Mouse (Mus musculus) cerebellum, adult 18-20 months (tissue): ENCODE data around the gene Smim1.

Source experiments
- DNase-seq, 2 experiments: peaks; one replicate each; pipeline ENCODE4 v3.0.0; 2021

Smim1 gene

DNA sequence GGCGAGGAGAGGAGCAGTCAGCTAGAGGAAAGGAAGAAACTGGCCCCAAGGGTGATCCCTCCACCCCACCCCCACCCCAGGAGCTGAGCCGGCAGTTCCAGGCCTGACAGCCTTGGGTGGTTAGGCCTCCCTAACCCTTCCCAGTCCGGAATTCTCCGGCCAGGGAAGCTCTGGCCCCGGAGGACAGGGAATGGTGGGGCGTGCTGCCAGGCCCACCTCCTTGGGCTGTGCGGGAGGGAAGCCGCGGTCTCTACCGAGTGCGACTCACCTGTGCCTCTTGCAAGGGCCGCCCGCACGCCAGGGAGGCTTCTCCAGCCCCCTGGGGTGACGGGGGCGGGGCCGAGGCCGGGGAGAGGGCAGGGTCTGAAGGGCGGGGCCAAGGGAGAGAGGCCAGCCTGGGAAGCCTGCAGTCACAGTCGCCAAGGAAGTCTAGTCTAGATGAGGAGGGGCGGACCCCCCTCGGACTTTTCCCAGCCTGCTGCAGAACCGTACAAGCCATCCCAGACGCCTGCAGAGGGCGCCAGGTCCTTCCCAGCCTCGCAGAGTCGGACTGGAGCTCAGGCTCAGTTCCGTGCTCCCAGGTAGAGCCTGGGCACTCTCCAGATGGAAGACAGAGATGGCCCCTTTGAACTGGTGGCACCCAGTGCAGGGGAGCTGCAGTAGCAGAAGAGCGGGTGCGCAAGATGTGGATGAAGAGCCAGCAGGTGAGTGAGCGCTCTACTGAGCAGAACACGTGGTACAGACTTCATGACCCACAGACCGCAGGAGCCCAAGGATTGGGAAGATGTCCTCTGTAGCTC is at the start of gene Smim1:
TSS of gene Smim1 (minus strand) at position 590 of the 800 bp plus-strand sequence.
- peak; percentile 64 to 65 for DNase-seq

DNA sequence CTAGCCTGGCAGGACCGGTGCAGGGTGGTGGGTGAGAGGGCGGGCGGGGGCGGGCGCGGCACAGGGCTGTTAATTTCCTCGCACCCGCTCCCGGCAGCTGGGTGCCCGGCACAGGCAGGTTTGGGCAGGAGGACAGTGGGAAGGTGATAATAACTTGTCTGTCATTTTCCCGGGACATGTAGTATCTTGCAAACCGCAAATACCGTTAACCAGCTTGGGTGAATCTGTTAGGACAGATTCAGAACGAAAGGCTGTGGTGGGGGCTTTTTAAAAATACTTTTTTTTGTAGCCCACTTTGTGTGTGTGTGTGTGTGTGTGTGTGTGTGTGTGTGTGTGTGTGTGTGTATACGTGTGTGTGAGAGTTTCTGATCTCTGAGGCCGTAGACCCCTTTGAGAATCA is 45.9 kb upstream of the Smim1 start:
- no peak for DNase-seq

DNA sequence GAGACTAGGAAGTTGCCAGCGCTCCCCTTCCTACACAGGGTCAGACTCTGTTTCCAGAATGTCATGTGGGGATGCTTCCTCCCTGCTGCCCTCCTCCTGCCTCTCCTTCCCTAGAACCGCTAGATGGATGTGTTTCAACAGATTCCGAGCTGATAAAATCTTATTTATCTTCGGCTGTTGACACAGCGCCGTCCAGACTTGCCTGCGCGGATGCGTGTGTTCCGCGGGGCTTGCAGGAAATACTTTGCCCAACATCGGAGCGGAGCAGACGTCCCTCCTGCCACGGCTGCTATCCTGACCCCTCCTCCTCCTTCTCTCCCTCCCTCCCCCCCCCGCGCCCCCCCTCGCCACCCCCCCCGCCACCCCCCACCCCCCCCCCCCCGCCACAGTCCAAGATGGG is 45.5 kb upstream of the Smim1 start:
- no peak for DNase-seq

DNA sequence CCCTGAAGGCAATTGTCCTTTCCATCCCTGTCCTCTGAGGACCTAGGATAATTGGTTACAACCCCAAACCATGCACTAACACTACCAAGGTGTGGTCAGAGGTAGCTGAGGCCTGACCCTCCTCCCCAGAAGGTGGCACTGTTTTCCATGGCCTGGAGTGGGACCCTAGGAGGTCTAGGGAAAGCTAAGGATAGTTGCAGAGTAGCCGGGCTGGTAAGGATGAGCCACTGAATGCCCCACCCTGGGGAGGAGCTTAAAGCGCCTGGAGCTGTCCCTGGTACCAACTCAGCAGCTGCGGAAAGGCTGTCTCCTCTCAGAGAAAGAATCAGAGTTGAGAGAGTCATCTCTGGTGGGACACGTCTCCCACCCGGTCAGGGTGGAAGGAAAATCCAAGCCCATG is 44.9 kb upstream of the Smim1 start:
- DNase-seq = peak; percentile 25 to 35

DNA sequence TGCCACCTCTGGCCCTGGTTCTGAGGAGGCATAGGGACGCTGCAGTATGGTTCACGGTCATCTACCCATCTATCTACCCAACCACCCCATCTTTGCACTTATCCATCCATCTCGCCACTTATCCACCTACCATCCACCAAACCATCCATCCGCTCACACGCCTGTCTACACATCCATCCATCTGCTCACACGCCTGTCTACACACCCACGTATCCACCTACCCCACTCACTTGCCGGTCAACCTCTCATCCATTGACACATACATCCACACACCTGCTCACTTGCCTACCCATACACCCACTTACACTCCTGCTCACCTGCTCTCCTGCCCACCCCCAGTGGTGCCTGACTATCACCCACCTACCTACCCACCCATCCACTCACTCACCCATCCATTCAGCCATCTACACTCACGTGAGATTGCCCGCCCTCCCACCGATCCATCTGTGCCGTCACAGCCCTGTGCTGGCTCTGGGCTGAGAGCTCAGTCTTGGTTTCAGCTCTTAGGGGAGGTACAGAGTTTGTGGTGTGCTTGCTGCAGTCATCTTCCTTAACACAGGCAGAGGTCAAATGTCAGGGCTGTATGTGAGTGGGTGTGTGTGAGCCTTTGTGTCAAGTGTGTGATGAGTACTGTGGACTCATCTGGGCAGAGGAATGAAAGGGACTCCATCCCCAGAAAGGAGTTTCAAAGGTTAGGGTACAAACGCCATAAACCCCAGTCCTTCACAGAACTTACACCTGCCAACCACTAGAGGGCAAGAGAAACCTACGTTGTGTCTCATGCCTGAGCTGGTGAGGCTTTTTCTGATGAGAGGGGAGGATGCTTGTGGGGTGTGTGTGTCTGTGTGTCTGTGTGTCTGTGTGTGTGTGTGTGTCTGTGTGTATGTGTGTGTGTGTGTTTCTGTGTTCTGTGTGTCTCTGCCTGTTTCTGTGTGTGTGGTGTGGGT is 39.1 kb upstream of the Smim1 start:
- peak; percentile 38 to 53 for DNase-seq

DNA sequence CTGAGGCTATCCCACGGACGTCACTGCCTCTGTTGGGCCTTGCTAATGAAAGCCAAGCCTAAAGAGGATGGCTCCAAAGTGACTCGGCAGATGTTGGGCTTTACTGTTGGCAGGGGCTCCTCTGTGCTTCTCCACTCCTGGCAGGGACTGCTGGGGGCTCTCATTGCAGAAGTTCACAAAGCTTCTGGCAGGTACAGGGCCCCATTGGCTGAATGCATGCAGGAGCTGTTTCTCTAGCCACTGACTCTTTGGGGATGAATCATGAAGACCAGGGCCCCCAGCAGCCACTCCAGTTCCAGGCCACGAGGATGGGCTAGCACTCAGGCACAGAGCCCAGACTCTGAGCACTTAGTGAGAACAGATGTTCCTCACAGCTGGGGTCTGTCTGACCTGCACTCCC is 31.7 kb upstream of the Smim1 start:
- DNase-seq = no peak

DNA sequence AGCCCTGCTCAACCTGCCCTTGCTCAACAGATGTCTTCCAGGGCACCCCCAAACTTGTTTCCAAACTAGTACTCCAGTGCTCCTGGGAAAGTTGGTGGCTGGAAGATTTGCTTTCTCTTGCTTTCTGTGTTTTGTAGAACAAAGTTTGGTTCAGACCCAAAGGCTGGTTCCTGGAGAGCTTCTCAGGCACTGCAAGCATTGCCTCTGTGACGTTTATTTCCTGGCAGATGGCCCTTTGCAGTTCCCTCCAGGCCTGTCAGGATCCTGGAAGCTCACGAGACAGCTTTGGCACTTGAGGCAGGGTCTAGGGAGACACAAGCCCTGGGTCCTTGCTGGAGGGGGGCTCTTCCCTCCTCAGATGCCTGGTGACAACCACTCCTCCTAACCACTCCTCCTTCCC is 30.6 kb upstream of the Smim1 start:
- DNase-seq = no peak

DNA sequence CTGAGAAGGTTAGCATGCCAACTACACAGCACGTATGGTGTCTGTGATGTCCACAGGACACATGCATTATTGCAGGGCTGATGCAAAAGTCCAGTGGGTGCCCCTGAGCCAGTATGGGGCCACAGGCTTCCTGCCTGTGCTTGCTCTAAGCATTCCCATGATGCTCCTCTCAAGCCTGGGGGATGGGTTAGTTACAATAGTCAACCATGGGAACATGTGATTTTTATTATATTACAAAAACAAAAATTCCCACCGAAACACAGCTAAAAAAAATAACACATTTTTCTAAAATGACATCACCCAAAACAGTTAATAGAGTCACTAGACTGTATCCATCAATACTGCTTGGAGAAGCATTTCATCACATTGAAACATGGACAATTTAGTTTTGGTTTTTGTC is 30.0 kb upstream of the Smim1 start:
- DNase-seq = no peak

DNA sequence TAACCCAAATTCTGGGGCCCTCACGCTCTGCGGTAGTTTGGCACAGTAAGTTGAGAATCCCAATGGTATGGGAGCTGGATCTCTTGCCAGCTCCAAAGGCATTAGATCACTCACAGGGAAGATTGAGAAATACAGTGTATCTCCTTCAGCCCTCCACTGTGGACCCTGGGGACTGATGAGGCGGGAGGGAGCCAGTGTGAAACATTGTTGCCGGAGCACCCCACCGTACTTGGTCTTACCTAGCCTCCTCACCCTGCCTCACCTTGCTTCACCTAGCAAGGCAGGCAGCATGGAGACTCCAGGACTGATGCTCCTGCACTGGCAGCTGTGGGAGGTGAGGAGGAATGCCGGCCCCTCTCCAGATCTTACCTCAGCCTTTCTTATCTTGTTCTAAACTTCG is 29.5 kb upstream of the Smim1 start:
- no peak for DNase-seq

DNA sequence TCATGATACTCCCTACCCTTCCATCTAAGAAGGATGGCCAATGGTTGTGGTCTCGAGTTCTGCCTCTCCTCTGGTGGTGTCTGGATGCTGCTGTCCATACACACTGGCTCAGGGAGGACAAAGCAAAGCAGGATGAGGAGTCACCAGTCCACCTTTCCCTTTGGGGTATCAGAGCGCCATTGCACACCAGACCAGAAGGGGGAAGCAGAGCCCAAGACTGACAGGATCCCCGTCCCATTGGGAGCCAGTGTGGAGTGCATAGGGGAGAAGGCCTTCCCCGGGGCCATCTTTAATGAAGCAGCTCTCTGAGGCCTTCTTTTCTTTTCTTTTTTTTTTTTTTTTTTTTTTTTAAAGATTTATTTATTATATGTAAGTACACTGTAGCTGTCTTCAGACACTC is 27.0 kb upstream of the Smim1 start:
- no peak for DNase-seq

DNA sequence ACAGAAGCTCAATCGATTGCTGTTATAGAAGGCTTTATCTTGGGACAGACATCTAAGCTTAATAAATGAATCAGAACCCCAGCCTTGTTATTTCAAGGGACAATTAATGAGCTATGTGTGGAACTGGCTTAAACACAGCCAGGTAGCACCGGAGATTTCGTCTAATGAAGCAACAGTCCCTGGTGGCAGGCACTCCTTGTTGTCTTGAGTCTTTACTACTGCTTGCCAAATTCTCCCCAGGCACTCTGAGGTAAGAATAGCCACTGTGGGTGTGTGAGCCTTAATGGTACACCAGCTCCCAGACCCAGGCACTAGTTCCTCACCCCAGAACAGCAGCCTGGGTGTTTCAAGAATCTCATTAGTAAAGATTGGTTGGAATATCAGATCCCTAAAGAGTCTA is 25.4 kb upstream of the Smim1 start:
- no peak for DNase-seq

DNA sequence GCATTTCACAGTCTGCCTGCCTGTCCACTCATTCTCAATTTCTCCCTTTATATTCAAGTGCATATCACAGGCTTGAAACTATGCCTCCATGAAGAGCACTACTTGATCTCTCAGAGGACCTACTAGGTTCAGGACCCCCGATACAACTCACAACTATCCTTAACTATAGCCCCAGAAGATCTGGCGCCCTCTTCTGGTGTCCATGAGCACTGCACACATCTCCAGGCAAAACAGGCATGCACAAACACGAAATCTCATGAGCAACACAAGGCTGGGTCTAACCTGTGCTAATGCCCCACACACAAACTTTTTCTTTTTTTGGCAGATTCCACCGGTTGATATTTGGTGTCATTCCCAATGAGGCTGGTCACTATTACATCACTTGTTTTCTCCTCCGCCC is 19.8 kb upstream of the Smim1 start:
- no peak for DNase-seq

DNA sequence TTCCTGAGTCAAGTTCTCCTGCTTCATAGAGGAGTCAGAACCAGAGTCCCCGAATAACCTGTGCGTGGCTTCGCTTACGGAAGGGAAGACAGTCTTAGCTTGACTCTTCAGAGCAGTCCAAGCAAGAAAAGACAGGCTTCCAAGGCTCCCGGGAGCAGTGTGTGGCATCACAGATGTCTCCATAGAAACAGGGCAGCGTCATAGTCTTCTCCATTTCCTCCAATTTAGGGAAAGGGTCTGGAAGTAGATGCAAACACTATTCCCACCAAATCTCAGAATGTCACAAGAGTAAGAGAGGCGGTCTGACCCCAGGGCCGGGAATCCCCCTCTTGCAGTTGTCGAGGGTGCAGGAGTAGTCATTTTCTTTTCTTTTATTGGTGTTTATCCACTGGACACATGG is 16.5 kb upstream of the Smim1 start, which contains the start of gene Ccdc27:
TSS of gene Ccdc27 (minus strand) at position 101 of the 400 bp plus-strand sequence.
- no peak for DNase-seq

DNA sequence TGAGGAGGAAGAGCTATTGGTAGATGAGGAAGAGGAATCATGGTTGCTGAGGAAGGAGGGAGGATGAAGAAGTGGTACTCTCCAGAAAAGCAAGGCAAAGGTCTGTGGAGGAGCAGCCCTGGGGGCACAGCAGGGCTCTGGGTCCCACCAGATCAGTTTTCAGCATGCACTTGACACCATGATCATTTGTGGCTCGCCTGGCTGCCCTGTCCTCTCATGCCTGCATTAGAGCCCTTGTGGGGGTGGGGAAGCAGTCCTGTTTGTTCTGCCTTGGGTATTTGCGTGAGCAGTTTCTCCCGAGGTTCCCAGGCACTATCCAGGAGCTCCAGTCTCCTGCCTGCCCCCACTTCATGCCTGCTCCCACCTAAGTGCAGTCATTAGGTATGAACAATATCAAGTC is 11.1 kb upstream of the Smim1 start:
- no peak for DNase-seq

DNA sequence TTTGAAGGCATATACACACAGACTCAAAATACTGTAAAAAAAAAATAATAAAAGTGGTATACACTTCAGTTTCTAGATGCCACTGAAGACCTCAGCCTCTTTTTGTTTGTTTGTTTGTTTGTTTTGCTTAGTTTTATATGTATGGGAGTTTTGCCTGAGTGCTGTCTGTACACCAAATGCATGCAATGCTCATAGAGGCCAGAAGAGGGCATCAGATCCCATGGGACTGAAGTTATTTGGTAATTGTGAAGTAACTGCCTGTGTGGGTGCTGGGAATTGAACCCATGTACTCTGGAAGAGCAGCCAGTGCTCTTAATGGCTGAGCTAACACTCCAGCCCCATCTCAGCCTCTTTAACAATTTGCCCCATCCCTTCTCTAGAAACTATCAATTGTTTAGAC is 2.6 kb upstream of the Smim1 start:
- no peak for DNase-seq

DNA sequence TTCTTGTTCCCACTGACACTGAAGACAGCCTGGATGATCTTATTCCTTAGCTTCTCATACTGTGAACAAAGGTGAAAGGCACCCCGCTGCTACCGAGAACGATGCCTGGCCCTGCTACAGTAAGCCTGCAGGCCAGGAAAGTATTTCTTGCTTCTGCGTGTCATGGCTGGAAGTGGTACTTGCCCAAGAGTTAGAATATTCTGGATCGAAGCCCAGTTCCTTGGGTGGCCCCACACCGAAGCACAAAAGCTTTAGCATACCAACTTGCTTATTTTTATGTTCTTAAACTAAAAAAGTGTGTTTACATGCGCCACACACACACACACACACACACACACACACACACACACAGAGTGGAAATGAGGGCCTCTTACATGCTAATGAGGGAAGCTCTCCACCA is 2.0 kb upstream of the Smim1 start:
- DNase-seq = no peak

DNA sequence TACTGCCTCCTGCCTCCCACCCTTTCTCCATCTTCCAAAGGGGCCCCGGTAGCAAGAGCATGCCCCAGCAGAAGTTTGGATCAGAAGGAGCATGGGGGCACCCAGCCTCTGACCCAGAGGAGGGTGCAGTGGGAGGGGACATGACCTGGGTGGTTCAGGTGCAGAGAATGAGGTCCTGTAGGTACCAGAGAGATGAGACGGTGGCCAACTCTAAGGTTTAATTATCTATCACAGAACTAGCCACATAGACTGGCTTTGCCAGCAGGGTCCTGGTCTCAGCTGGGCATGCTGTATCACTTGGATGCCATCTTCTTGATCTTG is 371 bp upstream of the Smim1 start:
- DNase-seq = no peak

DNA sequence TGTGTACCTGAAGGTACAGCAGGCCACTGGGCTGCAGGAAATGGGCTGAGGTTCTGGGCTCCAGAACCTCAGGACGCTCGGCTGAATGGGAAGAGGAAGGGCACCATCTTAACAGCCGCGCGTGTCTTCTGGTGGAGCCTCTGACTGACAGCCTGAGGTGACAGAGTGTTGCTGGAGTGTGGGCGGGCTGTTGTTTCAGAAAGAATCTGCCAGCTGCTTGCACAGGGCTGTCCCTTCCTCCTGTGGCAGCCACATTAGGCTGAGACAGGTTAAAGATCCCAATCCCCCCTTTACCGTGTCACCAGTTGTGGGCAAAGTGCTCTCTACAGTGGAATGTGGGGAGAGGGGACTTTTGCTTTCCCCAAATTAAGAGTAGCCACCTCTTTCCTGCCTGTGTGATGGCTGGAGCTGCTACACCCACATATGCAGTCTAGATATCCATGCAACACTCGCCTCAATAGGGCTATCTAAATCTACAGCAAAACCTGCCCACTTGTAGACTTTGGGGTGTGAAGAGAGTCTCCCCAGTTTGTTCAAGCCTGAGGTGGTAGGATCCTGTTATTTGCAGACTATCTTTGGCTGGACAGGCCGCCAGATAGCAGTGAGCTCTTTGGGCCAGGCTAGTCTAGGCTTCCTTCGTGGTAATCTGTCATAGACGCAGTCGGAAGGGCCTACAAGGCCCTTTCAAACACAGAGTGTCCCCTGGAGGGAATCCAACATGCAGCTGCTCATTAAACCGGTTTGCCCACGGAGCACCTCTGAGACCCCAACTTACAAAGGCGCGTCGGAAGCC is 1.1 kb downstream of the Smim1 start:
- no peak for DNase-seq

DNA sequence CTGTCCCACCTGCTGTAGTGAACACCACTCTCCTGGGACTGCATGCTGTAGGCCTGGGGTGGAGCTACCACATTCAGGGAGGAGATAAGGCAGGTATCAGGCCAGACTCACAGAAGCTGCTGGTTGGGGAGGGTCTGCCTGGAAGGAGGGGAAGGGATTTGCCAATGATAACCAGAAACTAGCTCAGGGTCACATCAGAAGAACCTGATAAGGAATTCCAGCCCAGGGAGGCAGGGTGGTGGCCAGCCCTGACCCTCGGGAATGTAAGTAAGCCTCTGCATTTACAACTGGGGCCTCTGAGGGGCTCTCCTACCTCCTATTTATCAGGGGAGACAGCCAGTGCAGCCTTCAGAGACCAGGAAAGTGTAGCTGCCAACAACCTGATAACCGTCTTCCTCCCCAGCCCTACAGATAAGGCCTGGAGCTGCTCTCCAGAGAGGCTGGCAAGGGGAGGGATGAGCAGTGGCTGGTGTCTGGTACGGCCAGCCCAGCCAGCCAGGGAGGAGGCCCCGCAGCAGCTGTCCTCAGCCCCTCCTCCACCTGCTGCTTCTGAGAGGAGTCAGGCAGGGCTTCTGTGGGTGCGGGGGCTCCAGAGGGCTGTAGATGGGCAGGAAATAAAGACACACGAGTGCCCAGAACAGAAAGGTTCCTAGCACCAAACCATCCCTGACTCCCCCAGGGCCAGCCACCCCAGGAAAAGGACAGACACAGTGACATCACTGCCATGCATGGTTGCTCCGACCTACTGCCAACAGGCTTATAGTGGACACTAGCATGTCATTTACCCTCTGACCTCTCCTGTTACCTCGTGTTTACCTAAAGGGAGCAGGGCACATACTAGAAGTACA is 2.1 kb downstream of the Smim1 start:
- DNase-seq = no peak

DNA sequence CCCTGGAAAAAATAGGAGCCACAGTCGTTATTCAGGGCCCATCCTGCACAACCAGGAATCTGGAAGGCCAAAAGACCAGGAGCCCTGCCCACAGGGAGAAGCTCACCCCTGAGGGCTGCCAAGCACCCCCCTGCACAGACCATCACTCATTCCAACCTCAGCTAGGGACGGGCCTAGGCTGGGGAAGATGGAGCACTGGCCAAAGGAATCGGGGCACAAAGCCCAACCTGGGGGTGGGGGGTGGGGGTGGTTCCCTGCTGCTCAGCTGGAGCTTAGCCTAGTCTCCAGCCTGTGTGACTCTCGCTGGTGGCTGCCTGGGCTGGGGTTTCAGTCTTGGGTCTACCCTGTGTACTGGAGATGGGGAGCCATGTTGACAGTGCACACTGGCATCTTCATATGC is 3.2 kb downstream of the Smim1 start:
- no peak for DNase-seq

DNA sequence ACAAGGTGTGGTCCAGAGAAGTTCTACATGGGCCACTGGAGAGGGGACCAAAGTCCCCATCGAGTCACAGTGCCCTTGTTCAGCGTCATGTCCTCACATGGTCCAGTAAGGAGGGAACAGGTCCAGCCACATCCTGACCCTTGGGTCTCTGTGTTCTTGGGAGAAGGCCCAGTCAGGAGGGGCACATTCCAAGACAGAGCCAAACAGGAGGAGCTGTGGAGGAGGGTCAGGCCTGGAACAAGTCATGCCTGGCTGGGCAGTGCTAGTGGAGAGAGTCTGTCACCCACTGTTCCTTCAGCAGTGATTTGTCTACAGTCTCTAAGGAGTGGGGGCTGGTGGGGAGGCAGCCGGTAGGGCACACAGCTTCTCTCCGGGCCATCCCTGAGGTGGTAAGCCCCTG is 3.6 kb downstream of the Smim1 start:
- no peak for DNase-seq

DNA sequence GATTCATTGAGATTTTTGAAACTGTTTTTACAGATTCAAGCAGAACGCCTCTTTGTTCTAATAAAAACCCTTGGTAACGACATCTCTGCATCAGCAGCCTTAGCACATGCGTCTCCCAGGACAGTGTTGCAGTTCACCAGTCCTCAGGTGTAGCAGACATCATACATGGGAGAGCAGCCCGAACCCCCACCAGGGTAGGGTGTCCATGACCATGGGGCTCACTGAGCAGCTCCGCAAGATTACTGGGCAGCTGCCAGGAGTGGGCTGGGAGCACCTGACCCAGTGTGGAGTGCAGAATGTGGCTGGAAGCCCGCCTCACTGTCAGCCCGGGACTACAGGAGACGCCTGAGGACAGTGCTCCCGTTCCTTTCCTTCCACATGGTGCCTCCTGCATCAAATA is 4.6 kb downstream of the Smim1 start:
- DNase-seq = no peak
